Mouse (Mus musculus) kidney, postnatal 0 days (tissue): ENCODE results near the gene Pctp. TPM values are rescaled to one million over a fixed set of nuclear protein-coding genes. Genes with fewer than 3 reads are reported as not detected.
A peak's percentile ranks its signal among the peaks of the same experiment; 100 is the strongest.

ENCODE experiments used
- ATAC-seq: fragments of 200-750 bp; cut with Nextera tagmentation; replicated peaks from 2 replicates; pipeline ENCODE4 v1.8.0; 2017; ENCODE audit warnings: low read depth, moderate number of reproducible peaks, moderate TSS enrichment, moderate library complexity; ENCODE audit not compliant: low FRiP score
- DNase-seq: peaks from one replicate; pipeline ENCODE4 v3.0.0-alpha.2; 2016; ENCODE audit warnings: low spot score
- H3K27ac ChIP-seq: fragments of 300-500 bp; sonication (generic); 2 replicates; pipeline ENCODE4 v1.5.1; 2014; ENCODE audit warnings: mild to moderate bottlenecking
- H3K27me3 ChIP-seq: fragments of 300-500 bp; sonication (generic); 2 replicates; pipeline ENCODE4 v1.6.1; 2014; ENCODE audit warnings: low read length, mixed read lengths; ENCODE audit not compliant: insufficient read depth
- H3K36me3 ChIP-seq: fragments of 300-500 bp; sonication (generic); 2 replicates; pipeline ENCODE4 v1.6.1; 2014; ENCODE audit warnings: low read length, mixed read lengths; ENCODE audit not compliant: insufficient read depth
- H3K4me1 ChIP-seq: fragments of 300-500 bp; sonication (generic); replicated peaks from 2 replicates; pipeline ENCODE4 v1.6.1; 2014; ENCODE audit warnings: antibody characterized with exemption, low read length, mixed read lengths; ENCODE audit not compliant: insufficient read depth
- H3K4me2 ChIP-seq: fragments of 300-500 bp; sonication (generic); 2 replicates; pipeline ENCODE4 v1.6.1; 2014; ENCODE audit warnings: mild to moderate bottlenecking, low read length, moderate library complexity, mixed read lengths
- H3K4me3 ChIP-seq: fragments of 300-500 bp; sonication (generic); replicated peaks from 2 replicates; pipeline ENCODE4 v1.5.1; 2014; ENCODE audit warnings: low read depth, low read length
- H3K9ac ChIP-seq: fragments of 300-500 bp; sonication (generic); 2 replicates; pipeline ENCODE4 v1.6.1; 2014; ENCODE audit warnings: low read depth, low read length
- H3K9me3 ChIP-seq: fragments of 300-500 bp; sonication (generic); replicated peaks from 2 replicates; pipeline ENCODE4 v1.6.1; 2016; ENCODE audit warnings: low read length, inconsistent platforms, mixed read lengths
- CTCF ChIP-seq: IDR thresholded peaks from 2 replicates; pipeline ENCODE4 v1.5.1; 2016; ENCODE audit warnings: antibody characterized with exemption, low read depth, mild to moderate bottlenecking, moderate library complexity
- WGBS: fragments of 180-500 bp; shearing (Covaris S2); extraction: QIAGEN DNeasy Blood & Tissue Kit; methylation state at CpG from one replicate; pipeline ENCODE4 v1.1.7; 2014; 5-methylcytosine and 5-hydroxymethylcytosine counted together
- polyA plus RNA-seq: library from polyadenylated mRNA; unstranded; fragments of >200 nt; fragmentation: Nextera tagmentation; extraction: Ambion mirVana; gene quantifications from 2 replicates; pipeline ENCODE4 v1.2.1, GENCODE M21; 2015

The Pctp gene
- polyA plus RNA-seq, 1 experiment from 2014 or later = 11.7 TPM

- Histone ChIP-seq H3K4me2 (no peak overlapping the region), H3K27me3 (no peaks in the 10 kb centered on the region), H3K4me3 (no peak overlapping the region), H3K4me1 (no peaks in the 10 kb centered on the region), H3K27ac (no peak overlapping the region), H3K9me3 (no peaks in the 10 kb centered on the region), H3K9ac (no peak overlapping the region), H3K36me3 (no peaks in the 10 kb centered on the region)
- DNase-seq = no peak
- ATAC-seq = no peak
- no peak for TF ChIP-seq CTCF
- 62% methylated on average over 3 of the region's 3 CpGs for WGBS
These were observed 31.4 kb downstream of the Pctp start for GRCm38 (mm10) chr11:89971296-89971695.

DNA sequence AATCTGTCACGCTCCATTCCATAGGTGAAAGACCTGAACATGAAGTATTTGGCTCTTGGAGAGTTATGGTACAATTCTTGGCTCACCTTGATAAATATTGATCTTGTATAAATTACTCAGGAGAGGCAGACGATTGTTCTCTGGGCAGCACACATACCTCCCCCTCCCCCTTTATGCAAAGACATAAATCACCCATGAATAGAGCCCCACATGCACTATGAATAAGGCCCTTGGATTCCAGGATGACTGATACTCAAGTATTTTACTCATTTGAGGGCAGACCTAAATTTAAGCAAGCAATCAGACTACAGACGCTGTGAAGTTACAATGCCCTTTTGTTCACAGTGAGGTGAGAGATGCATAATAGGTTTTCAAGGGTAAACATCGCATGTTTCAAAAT is 32.0 kb downstream of the Pctp start:
- H3K9me3 ChIP-seq = no peaks in the 10 kb centered on the region
- H3K36me3 ChIP-seq = no peaks in the 10 kb centered on the region
- H3K9ac ChIP-seq = no peak overlapping the region
- ATAC-seq (no peak), DNase-seq (no peak)
- 38% methylated on average over 4 of the region's 4 CpGs for WGBS
- H3K27ac ChIP-seq = no peak overlapping the region
- no peak overlapping the region for H3K4me3 ChIP-seq
- H3K27me3 ChIP-seq = no peaks in the 10 kb centered on the region
- no peak for TF ChIP-seq CTCF
- H3K4me1 ChIP-seq = no peaks in the 10 kb centered on the region
- no peak overlapping the region for H3K4me2 ChIP-seq

- 62% methylated on average over 4 of the region's 4 CpGs for WGBS
These were observed 33.6 kb downstream of the Pctp start for GRCm38 (mm10) chr11:89969131-89969530.

DNA sequence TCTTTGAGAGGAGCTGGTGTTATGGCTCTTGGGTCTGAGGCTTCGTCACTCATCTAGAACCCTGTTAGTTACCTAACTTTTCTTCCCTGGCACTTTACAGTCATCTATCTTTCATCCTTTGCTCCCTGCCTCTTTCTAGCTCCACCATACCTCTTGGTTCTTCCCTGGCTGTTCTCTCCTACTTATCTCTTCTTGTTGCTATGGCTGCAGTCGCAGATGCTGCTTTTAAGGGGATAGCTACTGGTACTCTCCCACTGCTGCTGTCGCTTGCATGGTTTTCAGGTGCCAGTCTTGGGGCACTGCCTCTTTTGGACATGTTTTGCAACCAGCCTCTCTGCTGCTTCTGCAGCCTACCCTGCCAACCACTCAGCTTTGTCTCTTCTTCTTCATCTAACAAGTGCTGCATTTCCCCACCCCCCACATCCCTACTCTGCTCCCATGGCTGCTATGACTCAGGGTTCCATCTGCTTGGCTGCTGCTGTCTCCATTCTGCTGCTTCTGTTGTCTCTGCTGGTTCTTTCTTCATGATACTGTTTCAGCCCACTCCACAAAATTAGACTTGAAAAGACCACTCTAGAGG is 51.9 kb downstream of the Pctp start:
- ATAC-seq (no peak), DNase-seq (no peak)
- Histone ChIP-seq H3K36me3 (no peaks in the 10 kb centered on the region), H3K9ac (no peak overlapping the region), H3K4me1 (no peaks in the 10 kb centered on the region), H3K27me3 (no peaks in the 10 kb centered on the region), H3K4me3 (no peak overlapping the region), H3K4me2 (no peak overlapping the region), H3K9me3 (no peaks in the 10 kb centered on the region), H3K27ac (no peak overlapping the region)
- TF ChIP-seq CTCF = no peak
- 84% methylated on average over 3 of the region's 3 CpGs for WGBS

More at GRCm38 (mm10) chr11:89969131-89969530, 33.6 kb downstream of the Pctp start:
- DNase-seq (no peak), ATAC-seq (no peak)
- no peaks in the 10 kb centered on the region for H3K9me3 ChIP-seq
- TF ChIP-seq CTCF = no peak
- H3K27me3 ChIP-seq = no peaks in the 10 kb centered on the region
- no peak overlapping the region for H3K9ac ChIP-seq
- H3K36me3 ChIP-seq = no peaks in the 10 kb centered on the region
- H3K4me1 ChIP-seq = no peaks in the 10 kb centered on the region
- no peak overlapping the region for H3K4me2 ChIP-seq
- no peak overlapping the region for H3K27ac ChIP-seq
- no peak overlapping the region for H3K4me3 ChIP-seq

DNA sequence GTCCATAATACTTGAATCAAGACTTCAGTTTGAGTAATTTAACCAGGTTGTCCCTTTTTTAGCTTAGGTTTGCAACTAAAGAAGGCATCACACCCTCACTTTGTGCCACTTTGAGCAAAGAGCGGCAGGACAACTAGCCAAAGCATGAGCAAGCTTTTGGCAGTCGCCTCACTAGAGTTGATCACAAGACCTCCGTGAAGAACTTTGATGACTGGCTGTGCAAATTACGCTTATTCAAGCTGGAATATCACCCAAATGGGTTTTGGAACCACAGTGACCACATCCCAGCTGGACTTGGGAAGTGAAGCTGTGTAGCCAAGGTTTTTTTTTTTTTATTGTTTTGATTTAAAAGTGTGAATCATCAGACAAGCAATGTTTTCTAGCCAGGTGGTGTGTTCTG is 54.9 kb downstream of the Pctp start:
- H3K36me3 ChIP-seq = no peaks in the 10 kb centered on the region
- 89% methylated on average over 4 of the region's 4 CpGs for WGBS
- no peak for ATAC-seq
- no peaks in the 10 kb centered on the region for H3K9me3 ChIP-seq
- H3K9ac ChIP-seq = no peak overlapping the region
- no peak overlapping the region for H3K4me2 ChIP-seq
- H3K4me3 ChIP-seq = no peak overlapping the region
- no peaks in the 10 kb centered on the region for H3K4me1 ChIP-seq
- no peak for DNase-seq
- no peaks in the 10 kb centered on the region for H3K27me3 ChIP-seq
- TF ChIP-seq CTCF = no peak
- H3K27ac ChIP-seq = no peak overlapping the region

DNA sequence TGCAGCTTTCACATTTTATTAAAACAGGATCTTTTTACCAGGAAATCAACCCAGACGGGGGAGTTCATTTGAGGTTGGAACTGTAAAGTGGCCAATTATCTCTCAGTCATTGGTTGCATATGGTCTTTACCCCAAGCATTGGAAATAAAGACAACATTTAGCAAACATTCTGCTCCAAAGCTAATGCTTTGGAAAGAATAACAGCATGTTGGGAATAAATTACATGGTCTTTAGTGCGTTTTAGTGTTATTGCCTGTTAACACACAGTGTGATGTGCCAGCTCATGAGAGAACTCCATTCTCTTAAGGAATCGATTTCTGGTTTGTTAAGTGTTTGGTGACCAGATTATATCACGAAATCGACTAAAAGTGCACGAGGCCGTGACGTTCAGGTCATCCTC is 57.5 kb downstream of the Pctp start:
- Histone ChIP-seq H3K4me1 (no peaks in the 10 kb centered on the region), H3K9me3 (no peaks in the 10 kb centered on the region), H3K4me2 (no peak overlapping the region), H3K27ac (no peak overlapping the region), H3K9ac (no peak overlapping the region), H3K4me3 (no peak overlapping the region), H3K36me3 (no peaks in the 10 kb centered on the region), H3K27me3 (no peaks in the 10 kb centered on the region)
- ATAC-seq = no peak
- no peak for TF ChIP-seq CTCF
- no peak for DNase-seq
- WGBS = 73% methylated on average over 8 of the region's 8 CpGs

- no peak overlapping the region for H3K4me2 ChIP-seq
- WGBS = 36% methylated on average over 7 of the region's 7 CpGs
- ATAC-seq (no peak), DNase-seq (peak; percentile 31)
- H3K4me3 ChIP-seq = no peak overlapping the region
- no peak overlapping the region for H3K9ac ChIP-seq
- H3K27me3 ChIP-seq = no peaks in the 10 kb centered on the region
- no peak overlapping the region for H3K27ac ChIP-seq
- H3K4me1 ChIP-seq = no peaks in the 10 kb centered on the region
- no peaks in the 10 kb centered on the region for H3K36me3 ChIP-seq
- H3K9me3 ChIP-seq = no peaks in the 10 kb centered on the region
- TF ChIP-seq CTCF = peak; percentile 40; the same call in 1 of the 2 replicates
These were observed 65.5 kb downstream of the Pctp start for GRCm38 (mm10) chr11:89937241-89937640.

Other genes with a start within 250 kb of the Pctp start
- gene Ankfn1, start 225.2 kb downstream of the Pctp start, polyA plus RNA-seq = 0.13 and 0.25 TPM in 2 replicates
- gene Tmem100, start 27.5 kb upstream of the Pctp start, polyA plus RNA-seq = 37.3 and 37.9 TPM in 2 replicates
- gene Gm45716, start 184.8 kb upstream of the Pctp start, polyA plus RNA-seq = 13.9 and 14.3 TPM in 2 replicates
- gene Mmd, start 246.6 kb upstream of the Pctp start, polyA plus RNA-seq = 29.8 and 32.6 TPM in 2 replicates